Mouse (Mus musculus): Measurements from ENCODE around the gene Tpi1. TPM values are rescaled to one million over a fixed set of nuclear protein-coding genes. Genes with fewer than 3 reads are reported as not detected.

The Tpi1 gene
- polyA plus RNA-seq, 1 experiment = 1,480 TPM

- TF ChIP-seq MYOG (IDR thresholded peaks at IDR 0.05; ENCODE audit: control insufficient read depth in 1 of 3, insufficient read depth in 1 of 3, insufficient read length in 2 of 3, low read depth in 2 of 3) (no peak), POLR2A (IDR thresholded peaks at IDR 0.05; ENCODE audit: insufficient read length, low read depth) (no peak), CEBPB (IDR thresholded peaks at IDR 0.05; ENCODE audit: insufficient read depth, poor library complexity, severe bottlenecking) (no peak), USF1 (IDR thresholded peaks at IDR 0.05; ENCODE audit: low read depth) (no peak), TCF12 (IDR thresholded peaks at IDR 0.05; ENCODE audit: insufficient read depth, poor library complexity, severe bottlenecking) (no peak), E2F4 (IDR thresholded peaks at IDR 0.05; ENCODE audit: insufficient read depth) (no peak), SRF (IDR thresholded peaks at IDR 0.05; ENCODE audit: control insufficient read depth, insufficient read length, low read depth) (no peak), MAX (IDR thresholded peaks at IDR 0.05; ENCODE audit: low read depth) (no peak), MYOD1 (IDR thresholded peaks at IDR 0.05; ENCODE audit: control insufficient read depth in 1 of 3, insufficient read length in 2 of 3, low read depth in 2 of 3) (no peak), POLR2AphosphoS2 (IDR thresholded peaks at IDR 0.05; ENCODE audit: insufficient read length, low read depth) (no peak), REST (IDR thresholded peaks at IDR 0.05; ENCODE audit: insufficient read depth, insufficient read length) (no peak), TCF3 (IDR thresholded peaks at IDR 0.05; ENCODE audit: insufficient read length, low read depth) (no peak)
- Histone ChIP-seq H3K79me2 (ENCODE audit: control insufficient read depth, insufficient read depth) (no peaks in the 10 kb centered on the region), H3K27me3 (ENCODE audit: control insufficient read depth, insufficient read depth, insufficient read length) (no peaks in the 10 kb centered on the region), H3K4me3 (peak overlapping the region; percentile 47), H3K4me2 (ENCODE audit: low read depth) (peak overlapping the region; percentile 89), H3ac (ENCODE audit: control insufficient read depth, insufficient read length) (no peak overlapping the region), H3K36me3 (ENCODE audit: control insufficient read depth, insufficient read depth) (no peaks in the 10 kb centered on the region)
Observed at GRCm38 (mm10) chr6:124770013-124770412, 44.1 kb downstream of the Tpi1 start.

GRCm38 (mm10) chr6:124769101-124769765, 44.9 kb downstream of the Tpi1 start, which contains the start of gene Eno2:
Gene Eno2, minus strand, starts transcription at chr6:124769673.
- Histone ChIP-seq H3K27me3 (ENCODE audit: control insufficient read depth, insufficient read depth, insufficient read length) (no peaks in the 10 kb centered on the region), H3K4me2 (ENCODE audit: low read depth) (peak within 1 kb of the TSS; percentile 89), H3K4me3 (peak within 1 kb of the TSS; percentile 47), H3ac (ENCODE audit: control insufficient read depth, insufficient read length) (peak within 1 kb of the TSS; percentile 5), H3K36me3 (ENCODE audit: control insufficient read depth, insufficient read depth) (no peaks in the 10 kb centered on the region), H3K79me2 (ENCODE audit: control insufficient read depth, insufficient read depth) (no peaks in the 10 kb centered on the region)
- TF ChIP-seq SRF (IDR thresholded peaks at IDR 0.05; ENCODE audit: control insufficient read depth, insufficient read length, low read depth) (no peak), POLR2A (IDR thresholded peaks at IDR 0.05; ENCODE audit: insufficient read length, low read depth) (peak; percentile 74), USF1 (IDR thresholded peaks at IDR 0.05; ENCODE audit: low read depth) (peak; percentile 23), CEBPB (IDR thresholded peaks at IDR 0.05; ENCODE audit: insufficient read depth, poor library complexity, severe bottlenecking) (no peak), E2F4 (IDR thresholded peaks at IDR 0.05; ENCODE audit: insufficient read depth) (no peak), TCF12 (IDR thresholded peaks at IDR 0.05; ENCODE audit: insufficient read depth, poor library complexity, severe bottlenecking) (no peak), POLR2AphosphoS2 (IDR thresholded peaks at IDR 0.05; ENCODE audit: insufficient read length, low read depth) (peak; percentile 77)

GRCm38 (mm10) chr6:124768704-124769044, 45.4 kb downstream of the Tpi1 start:
- no peaks in the 10 kb centered on the region for H3K79me2 ChIP-seq (ENCODE audit: control insufficient read depth, insufficient read depth)
- peak overlapping the region; percentile 47 for H3K4me3 ChIP-seq
- peak overlapping the region; percentile 89 for H3K4me2 ChIP-seq (ENCODE audit: low read depth)
- no peaks in the 10 kb centered on the region for H3K36me3 ChIP-seq (ENCODE audit: control insufficient read depth, insufficient read depth)
- TF ChIP-seq TCF3 (IDR thresholded peaks at IDR 0.05; ENCODE audit: insufficient read length, low read depth) (no peak), MYOD1 (IDR thresholded peaks at IDR 0.05; ENCODE audit: control insufficient read depth in 1 of 3, insufficient read length in 2 of 3, low read depth in 2 of 3) (no peak), TCF12 (IDR thresholded peaks at IDR 0.05; ENCODE audit: insufficient read depth, poor library complexity, severe bottlenecking) (no peak), MYOG (IDR thresholded peaks at IDR 0.05; ENCODE audit: control insufficient read depth in 1 of 3, insufficient read depth in 1 of 3, insufficient read length in 2 of 3, low read depth in 2 of 3) (no peak), CEBPB (IDR thresholded peaks at IDR 0.05; ENCODE audit: insufficient read depth, poor library complexity, severe bottlenecking) (no peak), POLR2A (IDR thresholded peaks at IDR 0.05; ENCODE audit: insufficient read length, low read depth) (no peak), POLR2AphosphoS2 (IDR thresholded peaks at IDR 0.05; ENCODE audit: insufficient read length, low read depth) (no peak), SRF (IDR thresholded peaks at IDR 0.05; ENCODE audit: control insufficient read depth, insufficient read length, low read depth) (no peak), REST (IDR thresholded peaks at IDR 0.05; ENCODE audit: insufficient read depth, insufficient read length) (no peak), E2F4 (IDR thresholded peaks at IDR 0.05; ENCODE audit: insufficient read depth) (no peak)
- H3K27me3 ChIP-seq (ENCODE audit: control insufficient read depth, insufficient read depth, insufficient read length) = no peaks in the 10 kb centered on the region
- peak overlapping the region; percentile 5 for H3ac ChIP-seq (ENCODE audit: control insufficient read depth, insufficient read length)

GRCm38 (mm10) chr6:124767920-124768703, 46.0 kb downstream of the Tpi1 start:
- Histone ChIP-seq H3ac (ENCODE audit: control insufficient read depth, insufficient read length) (no peak overlapping the region), H3K4me3 (peak overlapping the region; percentile 47), H3K36me3 (ENCODE audit: control insufficient read depth, insufficient read depth) (no peaks in the 10 kb centered on the region), H3K79me2 (ENCODE audit: control insufficient read depth, insufficient read depth) (no peaks in the 10 kb centered on the region), H3K27me3 (ENCODE audit: control insufficient read depth, insufficient read depth, insufficient read length) (no peaks in the 10 kb centered on the region), H3K4me2 (ENCODE audit: low read depth) (peak overlapping the region; percentile 89)
- no peak for TF ChIP-seq USF1 (IDR thresholded peaks at IDR 0.05; ENCODE audit: low read depth)
- no peak for TF ChIP-seq MAX (IDR thresholded peaks at IDR 0.05; ENCODE audit: low read depth)
- TF ChIP-seq REST (IDR thresholded peaks at IDR 0.05; ENCODE audit: insufficient read depth, insufficient read length) = no peak

GRCm38 (mm10) chr6:124767536-124767919, 46.6 kb downstream of the Tpi1 start:
- no peaks in the 10 kb centered on the region for H3K79me2 ChIP-seq (ENCODE audit: control insufficient read depth, insufficient read depth)
- peak overlapping the region; percentile 89 for H3K4me2 ChIP-seq (ENCODE audit: low read depth)
- no peak overlapping the region for H3ac ChIP-seq (ENCODE audit: control insufficient read depth, insufficient read length)
- TF ChIP-seq CEBPB (IDR thresholded peaks at IDR 0.05; ENCODE audit: insufficient read depth, poor library complexity, severe bottlenecking) (no peak), E2F4 (IDR thresholded peaks at IDR 0.05; ENCODE audit: insufficient read depth) (no peak), MYOD1 (IDR thresholded peaks at IDR 0.05; ENCODE audit: control insufficient read depth in 1 of 3, insufficient read length in 2 of 3, low read depth in 2 of 3) (no peak), REST (IDR thresholded peaks at IDR 0.05; ENCODE audit: insufficient read depth, insufficient read length) (no peak)
- no peaks in the 10 kb centered on the region for H3K36me3 ChIP-seq (ENCODE audit: control insufficient read depth, insufficient read depth)
- H3K27me3 ChIP-seq (ENCODE audit: control insufficient read depth, insufficient read depth, insufficient read length) = no peaks in the 10 kb centered on the region
- H3K4me3 ChIP-seq = no peak overlapping the region
